Mouse (Mus musculus) MEL (cell line): Measurements from ENCODE around the gene Rnf10. TPM values are rescaled to one million over a fixed set of nuclear protein-coding genes. Genes with fewer than 3 reads are reported as not detected.

ENCODE experiments used
- DNase-seq: peaks from one replicate; pipeline ENCODE4 v3.0.0; 2011; ENCODE audit warnings: low read depth, low spot score
- H3K27ac ChIP-seq: 2 replicates; pipeline ENCODE4 v1.5.1; 2012; ENCODE audit warnings: low read depth, mild to moderate bottlenecking, control low read depth, low read length, moderate library complexity; ENCODE audit not compliant: control insufficient read depth
- H3K27me3 ChIP-seq, 2 experiments: fragments of 150-350 bp in 1 of 2; sonication (generic) in 1 of 2; 2 replicates each; pipeline ENCODE4 v1.6.1; 2012; ENCODE audit warnings: low read length in 2 of 2, mild to moderate bottlenecking in 2 of 2, improper control_type of control experiment in 1 of 2, moderate library complexity in 1 of 2; ENCODE audit not compliant: insufficient read depth in 2 of 2, control insufficient read depth in 1 of 2
- H3K36me3 ChIP-seq, 2 experiments: 2 replicates each; pipeline ENCODE4 v1.6.1; 2012 to 2014; ENCODE audit warnings: low read length in 2 of 2, improper control_type of control experiment in 1 of 2, inconsistent platforms in 1 of 2, mild to moderate bottlenecking in 1 of 2; ENCODE audit not compliant: insufficient read depth in 2 of 2, control insufficient read depth in 1 of 2
- H3K4me1 ChIP-seq, 2 experiments: fragments of 150-350 bp in 1 of 2; sonication (generic) in 1 of 2; 2 replicates each; pipeline ENCODE4 v1.6.1; 2012; ENCODE audit warnings: low read length in 2 of 2, improper control_type of control experiment in 1 of 2, mild to moderate bottlenecking in 1 of 2; ENCODE audit not compliant: insufficient read depth in 2 of 2, control insufficient read depth in 1 of 2
- H3K4me3 ChIP-seq, 2 experiments: fragments of 150-350 bp in 1 of 2; sonication (generic) in 1 of 2; 2 replicates each; pipeline ENCODE4 v1.5.1; 2012; ENCODE audit warnings: low read depth in 2 of 2, low read length in 2 of 2, mild to moderate bottlenecking in 2 of 2, moderate library complexity in 2 of 2, control low read depth in 1 of 2, improper control_type of control experiment in 1 of 2; ENCODE audit not compliant: control insufficient read depth in 1 of 2, insufficient read depth in 1 of 2
- H3K79me2 ChIP-seq: 2 replicates; pipeline ENCODE4 v1.6.1; 2012; ENCODE audit warnings: mild to moderate bottlenecking, low read length, moderate library complexity; ENCODE audit not compliant: control insufficient read depth, poor library complexity, insufficient read depth
- H3K9ac ChIP-seq: 2 replicates; pipeline ENCODE4 v1.6.1; 2012; ENCODE audit warnings: low read depth, mild to moderate bottlenecking, control low read depth, low read length, moderate library complexity; ENCODE audit not compliant: control insufficient read depth, poor library complexity, severe bottlenecking
- H3K9me3 ChIP-seq: fragments of 150-350 bp; sonication (generic); replicated peaks from 2 replicates; pipeline ENCODE4 v1.6.1; 2012; ENCODE audit warnings: mild to moderate bottlenecking, low read length, improper control_type of control experiment, moderate library complexity; ENCODE audit not compliant: insufficient read depth
- BHLHE40 ChIP-seq: IDR thresholded peaks from 2 replicates; pipeline ENCODE4 v1.6.1; 2012; ENCODE audit warnings: low read depth, mild to moderate bottlenecking, inconsistent platforms, low read length, improper control_type of control experiment, borderline replicate concordance
- CHD1 ChIP-seq: IDR thresholded peaks from 2 replicates; pipeline ENCODE4 v1.6.1; 2012; ENCODE audit warnings: low read depth, mild to moderate bottlenecking, inconsistent platforms, low read length, improper control_type of control experiment
- CHD2 ChIP-seq: IDR thresholded peaks from 2 replicates; pipeline ENCODE4 v1.6.1; 2011; ENCODE audit warnings: low read length, improper control_type of control experiment
- CTCF ChIP-seq, 3 experiments: IDR thresholded peaks in 2 of 3; conservative IDR thresholded peaks in 1 of 3; 2 replicates each; pipeline ENCODE4 v1.5.1; 2011 to 2012; ENCODE audit warnings: low read length in 3 of 3, low read depth in 2 of 3, mild to moderate bottlenecking in 2 of 3, improper control_type of control experiment in 1 of 3, inconsistent platforms in 1 of 3, mixed read lengths in 1 of 3, moderate library complexity in 1 of 3; ENCODE audit not compliant: control insufficient read depth in 1 of 3, insufficient read depth in 1 of 3, poor library complexity in 1 of 3, severe bottlenecking in 1 of 3
- E2F4 ChIP-seq: IDR thresholded peaks from 2 replicates; pipeline ENCODE4 v1.6.1; 2011; ENCODE audit warnings: low read depth, low read length, improper control_type of control experiment, borderline replicate concordance
- ELF1 ChIP-seq: IDR thresholded peaks from 2 replicates; pipeline ENCODE4 v1.6.1; 2014; ENCODE audit warnings: low read depth, mild to moderate bottlenecking, inconsistent platforms, low read length, improper control_type of control experiment, moderate library complexity
- EP300 ChIP-seq, 2 experiments: IDR thresholded peaks; 2 replicates each; pipeline ENCODE4 v1.6.1; 2011; ENCODE audit warnings: improper control_type of control experiment in 2 of 2, low read length in 2 of 2, low read depth in 1 of 2, mild to moderate bottlenecking in 1 of 2
- ETS1 ChIP-seq: IDR thresholded peaks from 2 replicates; pipeline ENCODE4 v1.6.1; 2012; ENCODE audit warnings: low read depth, mild to moderate bottlenecking, inconsistent platforms, low read length, improper control_type of control experiment, moderate library complexity
- GABPA ChIP-seq: IDR thresholded peaks from 2 replicates; pipeline ENCODE4 v1.6.1; 2012; ENCODE audit warnings: low read depth, mild to moderate bottlenecking, inconsistent platforms, low read length, improper control_type of control experiment, moderate library complexity
- HCFC1 ChIP-seq: IDR thresholded peaks from 2 replicates; pipeline ENCODE4 v1.6.1; 2012; ENCODE audit warnings: low read depth, mild to moderate bottlenecking, inconsistent platforms, low read length, improper control_type of control experiment, moderate library complexity
- MAFK ChIP-seq: IDR thresholded peaks from 2 replicates; pipeline ENCODE4 v1.6.1; 2011; ENCODE audit warnings: low read depth, mild to moderate bottlenecking, low read length, improper control_type of control experiment, borderline replicate concordance
- MAX ChIP-seq: IDR thresholded peaks from 2 replicates; pipeline ENCODE4 v1.6.1; 2011; ENCODE audit warnings: low read length, improper control_type of control experiment
- MAZ ChIP-seq: IDR thresholded peaks from 2 replicates; pipeline ENCODE4 v1.6.1; 2012; ENCODE audit warnings: low read depth, mild to moderate bottlenecking, inconsistent platforms, low read length, improper control_type of control experiment
- MEF2A ChIP-seq: IDR thresholded peaks from 2 replicates; pipeline ENCODE4 v1.6.1; 2014; ENCODE audit warnings: low read depth, mild to moderate bottlenecking, inconsistent platforms, low read length, improper control_type of control experiment; ENCODE audit not compliant: poor library complexity, insufficient replicate concordance, severe bottlenecking; ENCODE audit errors: extremely low read depth
- MXI1 ChIP-seq: IDR thresholded peaks from 2 replicates; pipeline ENCODE4 v1.6.1; 2011; ENCODE audit warnings: mild to moderate bottlenecking, low read depth, low read length, improper control_type of control experiment
- MYB ChIP-seq: IDR thresholded peaks from 2 replicates; pipeline ENCODE4 v1.6.1; 2011; ENCODE audit warnings: mild to moderate bottlenecking, low read depth, low read length, improper control_type of control experiment
- MYC ChIP-seq: IDR thresholded peaks from 2 replicates; pipeline ENCODE4 v1.6.1; 2011; ENCODE audit warnings: low read depth, mild to moderate bottlenecking, low read length, improper control_type of control experiment, moderate library complexity
- NELFE ChIP-seq: IDR thresholded peaks from 2 replicates; pipeline ENCODE4 v1.6.1; 2011; ENCODE audit warnings: low read depth, low read length, improper control_type of control experiment
- NRF1 ChIP-seq: IDR thresholded peaks from 2 replicates; pipeline ENCODE4 v1.6.1; 2014; ENCODE audit warnings: low read depth, mild to moderate bottlenecking, inconsistent platforms, low read length, improper control_type of control experiment, moderate library complexity; ENCODE audit not compliant: poor library complexity, insufficient read depth, severe bottlenecking
- POLR2A ChIP-seq, 2 experiments: IDR thresholded peaks; 2 replicates each; pipeline ENCODE4 v1.6.1; 2011 to 2012; ENCODE audit warnings: low read length in 2 of 2, mild to moderate bottlenecking in 2 of 2, control low read depth in 1 of 2, improper control_type of control experiment in 1 of 2, low read depth in 1 of 2, moderate library complexity in 1 of 2; ENCODE audit not compliant: control insufficient read depth in 1 of 2, insufficient read depth in 1 of 2, poor library complexity in 1 of 2
- POLR2AphosphoS2 ChIP-seq: IDR thresholded peaks from 2 replicates; pipeline ENCODE4 v1.6.1; 2011; ENCODE audit warnings: low read length, improper control_type of control experiment
- POLR2AphosphoS5 ChIP-seq: IDR thresholded peaks from 2 replicates; pipeline ENCODE4 v1.6.1; 2012; ENCODE audit warnings: low read depth, borderline replicate concordance, mild to moderate bottlenecking, inconsistent platforms, low read length, moderate library complexity, mixed read lengths
- RAD21 ChIP-seq: IDR thresholded peaks from 2 replicates; pipeline ENCODE4 v1.6.1; 2011; ENCODE audit warnings: mild to moderate bottlenecking, low read depth, low read length, improper control_type of control experiment
- RCOR1 ChIP-seq: IDR thresholded peaks from 2 replicates; pipeline ENCODE4 v1.6.1; 2012; ENCODE audit warnings: low read depth, mild to moderate bottlenecking, inconsistent platforms, low read length, improper control_type of control experiment
- SIN3A ChIP-seq: IDR thresholded peaks from 2 replicates; pipeline ENCODE4 v1.6.1; 2012; ENCODE audit warnings: low read length, improper control_type of control experiment, inconsistent platforms
- TAL1 ChIP-seq: IDR thresholded peaks from 2 replicates; pipeline ENCODE4 v1.6.1; 2012; ENCODE audit warnings: mild to moderate bottlenecking, inconsistent platforms, low read length, moderate library complexity, mixed read lengths
- TBP ChIP-seq: IDR thresholded peaks from 2 replicates; pipeline ENCODE4 v1.8.0; 2011; ENCODE audit warnings: low read depth, low read length, improper control_type of control experiment
- TCF12 ChIP-seq: IDR thresholded peaks from 2 replicates; pipeline ENCODE4 v1.6.1; 2014; ENCODE audit warnings: low read depth, mild to moderate bottlenecking, inconsistent platforms, low read length, improper control_type of control experiment, moderate library complexity
- UBTF ChIP-seq: IDR thresholded peaks from 2 replicates; pipeline ENCODE4 v1.6.1; 2012; ENCODE audit warnings: low read depth, mild to moderate bottlenecking, inconsistent platforms, low read length, improper control_type of control experiment, moderate library complexity, borderline replicate concordance; ENCODE audit not compliant: insufficient read depth
- USF1 ChIP-seq: IDR thresholded peaks from 2 replicates; pipeline ENCODE4 v1.6.1; 2014; ENCODE audit warnings: low read depth, mild to moderate bottlenecking, inconsistent platforms, low read length, improper control_type of control experiment, moderate library complexity
- USF2 ChIP-seq, 2 experiments: IDR thresholded peaks; 2 replicates each; pipeline ENCODE4 v1.6.1; 2011 to 2012; ENCODE audit warnings: improper control_type of control experiment in 2 of 2, low read length in 2 of 2, borderline replicate concordance in 1 of 2, inconsistent platforms in 1 of 2, low read depth in 1 of 2, mild to moderate bottlenecking in 1 of 2; ENCODE audit not compliant: insufficient read depth in 1 of 2
- ZC3H11A ChIP-seq: IDR thresholded peaks from 2 replicates; pipeline ENCODE4 v1.6.1; 2012; ENCODE audit warnings: low read depth, mild to moderate bottlenecking, inconsistent platforms, low read length, improper control_type of control experiment
- ZKSCAN1 ChIP-seq: IDR thresholded peaks from 2 replicates; pipeline ENCODE4 v1.6.1; 2012; ENCODE audit warnings: low read depth, mild to moderate bottlenecking, inconsistent platforms, low read length, improper control_type of control experiment, moderate library complexity
- ZMIZ1 ChIP-seq: IDR thresholded peaks from 2 replicates; pipeline ENCODE4 v1.6.1; 2012; ENCODE audit warnings: low read depth, mild to moderate bottlenecking, inconsistent platforms, low read length, improper control_type of control experiment, moderate library complexity
- ZNF384 ChIP-seq: IDR thresholded peaks from 2 replicates; pipeline ENCODE4 v1.6.1; 2012; ENCODE audit warnings: low read depth, mild to moderate bottlenecking, inconsistent platforms, low read length, improper control_type of control experiment
- polyA plus RNA-seq, 2 experiments: library from polyadenylated mRNA; stranded (reverse) in 1 of 2; unstranded in 1 of 2; fragments of >175 nt in 1 of 2; fragments of >200 nt in 1 of 2; gene quantifications; 2 replicates each; pipeline versions ENCODE4 v1.2.1 to v1.2.4; 2012; ENCODE audit warnings: low replicate concordance in 2 of 2, low read depth in 1 of 2; ENCODE audit not compliant: insufficient read length in 2 of 2, insufficient read depth in 1 of 2, missing spikeins in 1 of 2
- total RNA-seq: library from RNA; depleted of rRNA; stranded (reverse); fragments of 300-350 nt; gene quantifications from 2 replicates; pipeline ENCODE4 v1.2.3, GENCODE M21; 2012

The Rnf10 gene
- total and polyA plus RNA-seq, 3 experiments: 44.4 to 254 (median 165) TPM

DNA sequence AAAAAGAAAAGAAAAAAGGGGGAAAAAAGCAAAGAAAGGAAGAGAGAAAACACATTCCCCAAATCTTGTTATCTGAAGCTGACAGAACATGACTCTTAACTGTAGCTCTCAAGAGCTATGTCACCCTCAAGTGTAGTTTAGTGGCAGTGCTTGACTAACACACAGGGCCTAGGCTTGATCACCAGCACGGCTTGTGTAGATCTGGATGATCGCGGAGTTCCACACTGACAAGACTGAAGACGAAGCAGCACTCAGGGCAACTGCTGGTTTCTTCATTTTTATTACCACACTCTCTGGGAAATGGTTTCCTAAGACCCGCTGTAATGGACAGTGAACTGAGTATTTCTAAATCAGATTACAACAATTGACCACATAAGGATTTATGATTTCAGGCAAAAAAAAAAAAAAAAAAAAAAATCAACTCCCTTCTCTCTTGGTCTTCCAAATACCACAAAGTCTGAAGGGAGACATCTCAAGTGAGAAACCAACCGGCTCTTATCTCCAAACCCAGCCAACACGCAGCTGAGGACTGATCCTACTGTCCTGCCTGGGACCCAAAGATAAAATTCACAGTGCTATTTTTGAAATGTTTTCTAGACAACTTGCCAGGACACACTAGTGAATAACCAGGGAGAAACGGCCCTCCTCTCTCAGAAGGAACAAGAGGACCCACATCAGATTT lies 5.8 kb downstream of the Rnf10 start:
- H3K79me2 ChIP-seq: peaks cover 61% of the 10 kb centered on the region
- peak; percentile 89 for DNase-seq
- peaks cover 12 to 38% of the 10 kb centered on the region in 2 experiments for H3K4me1 ChIP-seq
- H3K27ac ChIP-seq: peak overlapping the region; percentile 20; the same call in 1 of the 2 replicates
- peaks cover 8 to 33% of the 10 kb centered on the region in 2 experiments; a peak in 3 of 4 replicates for H3K36me3 ChIP-seq
- no peaks in the 10 kb centered on the region for H3K9me3 ChIP-seq
- no peak overlapping the region for H3K9ac ChIP-seq
- no peak overlapping the region for H3K4me3 ChIP-seq
- no peaks in the 10 kb centered on the region for H3K27me3 ChIP-seq
- TF ChIP-seq HCFC1: peak; percentile 66
- TF ChIP-seq MYC: peak; percentile 74
- no peak for TF ChIP-seq UBTF
- peak; percentile 96 for TF ChIP-seq SIN3A
- peak; percentile 17; the same call in 1 of the 2 replicates for TF ChIP-seq ZC3H11A
- TF ChIP-seq USF2 (IDR thresholded peaks at IDR 0.05; ENCODE audit: borderline replicate concordance in 1 of 2, insufficient read depth in 1 of 2, low read depth in 1 of 2, low read length in 2 of 2): no peak
- TF ChIP-seq NRF1: 0 out of 2 replicates have a peak, but pooled peaks have one; percentile 11
- no peak for TF ChIP-seq GABPA
- TF ChIP-seq TCF12: peak; percentile 100
- TF ChIP-seq NELFE: no peak; the same call in 1 of the 2 replicates
- peak; percentile 88 for TF ChIP-seq BHLHE40
- no peak for TF ChIP-seq CHD2
- TF ChIP-seq POLR2AphosphoS2: peak; percentile 62; the same call in 1 of the 2 replicates
- TF ChIP-seq POLR2AphosphoS5: no peak
- TF ChIP-seq ETS1: peak; percentile 99
- TF ChIP-seq E2F4: no peak
- 0 out of 2 replicates have a peak, but pooled peaks have one; percentile 44 for TF ChIP-seq ELF1
- TF ChIP-seq MEF2A: peak; percentile 100
- TF ChIP-seq RAD21: no peak
- peak; percentile 99 for TF ChIP-seq RCOR1
- TF ChIP-seq MAX: no peak
- TF ChIP-seq TAL1: peak; percentile 99
- TF ChIP-seq TBP: 0 out of 2 replicates have a peak, but pooled peaks have one; percentile 11
- peak; percentile 56 for TF ChIP-seq MXI1
- no peak for TF ChIP-seq ZKSCAN1
- peak; percentile 98 for TF ChIP-seq ZNF384
- TF ChIP-seq CHD1: no peak
- peak; percentile 8; the same call in 1 of the 2 replicates for TF ChIP-seq USF1
- TF ChIP-seq MAZ: peak; percentile 63; the same call in 1 of the 2 replicates
- TF ChIP-seq POLR2A (IDR thresholded peaks at IDR 0.05; ENCODE audit: control insufficient read depth in 1 of 2, insufficient read depth in 1 of 2, low read depth in 1 of 2, low read length in 2 of 2, poor library complexity in 1 of 2): no peak
- TF ChIP-seq EP300 (IDR thresholded peaks at IDR 0.05; ENCODE audit: low read depth in 1 of 2, low read length in 2 of 2): peak; percentile 95 to 97
- TF ChIP-seq ZMIZ1: peak; percentile 67; the same call in 1 of the 2 replicates
- TF ChIP-seq CTCF (IDR thresholded peaks at IDR 0.05 in 2 of 3, conservative IDR thresholded peaks at IDR 0.05 in 1 of 3; ENCODE audit: control insufficient read depth in 1 of 3, insufficient read depth in 1 of 3, low read depth in 2 of 3, low read length in 3 of 3, poor library complexity in 1 of 3, severe bottlenecking in 1 of 3): no peak
- peak; percentile 80 for TF ChIP-seq MYB
- peak; percentile 91; the same call in 1 of the 2 replicates for TF ChIP-seq MAFK
